Mouse (Mus musculus): ENCODE data around the gene Plrg1. TPM values are rescaled to one million over a fixed set of nuclear protein-coding genes. Genes with fewer than 3 reads are reported as not detected.
A peak's percentile ranks its signal among the peaks of the same experiment; 100 is the strongest.

The Plrg1 gene
- 141 and 149 TPM in 2 replicates for polyA plus RNA-seq (2014; fragmentation: Nextera tagmentation; extraction: Ambion mirVana)

- Histone ChIP-seq H3K4me2 (ENCODE audit: low read depth) (peak within 1 kb of the TSS; percentile 84), H3K4me1 (ENCODE audit: control insufficient read depth, insufficient read depth, low read length) (no peaks in the 10 kb centered on the region; the same call in 1 of the 2 replicates), H3K4me3 (ENCODE audit: low read depth, low read length) (peak within 1 kb of the TSS; percentile 84), H3K36me3 (ENCODE audit: control insufficient read depth, insufficient read depth, low read length) (peaks cover 10% of the 10 kb centered on the region), H3K9ac (ENCODE audit: low read length) (peak within 1 kb of the TSS; percentile 73), H3K27ac (ENCODE audit: low read depth, low read length) (no peak within 1 kb of the TSS), H3K9me3 (ENCODE audit: control insufficient read depth, low read length) (no peaks in the 10 kb centered on the region), H3K27me3 (ENCODE audit: control insufficient read depth, insufficient read depth, low read length) (no peaks in the 10 kb centered on the region)
- WGBS, result under 1% methylated on average over 61 of the region's 61 CpGs
- ATAC-seq (ENCODE audit: insufficient read depth, low FRiP score, low TSS enrichment) (peak; percentile 98), DNase-seq (ENCODE audit: low spot score) (peak; percentile 99)
These were observed at the start of gene Plrg1 for GRCm38 (mm10) chr3:83055281-83056038. Gene Plrg1, plus strand, starts transcription at chr3:83055522.

- Histone ChIP-seq H3K4me3 (ENCODE audit: low read depth, low read length) (no peak within 1 kb of the TSS), H3K4me2 (ENCODE audit: low read depth) (no peak within 1 kb of the TSS), H3K9me3 (ENCODE audit: control insufficient read depth, low read length) (no peaks in the 10 kb centered on the region), H3K27me3 (ENCODE audit: control insufficient read depth, insufficient read depth, low read length) (no peaks in the 10 kb centered on the region), H3K27ac (ENCODE audit: low read depth, low read length) (no peak within 1 kb of the TSS), H3K4me1 (ENCODE audit: control insufficient read depth, insufficient read depth, low read length) (no peaks in the 10 kb centered on the region), H3K9ac (ENCODE audit: low read length) (no peak within 1 kb of the TSS), H3K36me3 (ENCODE audit: control insufficient read depth, insufficient read depth, low read length) (no peaks in the 10 kb centered on the region)
- no peak for DNase-seq (ENCODE audit: low spot score)
- 53% methylated on average over 7 of the region's 7 CpGs for WGBS
- no peak for ATAC-seq (ENCODE audit: insufficient read depth, low FRiP score, low TSS enrichment)
These were observed 47.8 kb upstream of the Plrg1 start, which contains the start of gene Fgg for GRCm38 (mm10) chr3:83007557-83007956. Gene Fgg, plus strand, starts transcription at chr3:83007724.

- H3K4me2 ChIP-seq (ENCODE audit: low read depth), result no peak overlapping the region
- ATAC-seq (ENCODE audit: insufficient read depth, low FRiP score, low TSS enrichment), result no peak
- H3K4me1 ChIP-seq (ENCODE audit: control insufficient read depth, insufficient read depth, low read length), result no peaks in the 10 kb centered on the region
- H3K9me3 ChIP-seq (ENCODE audit: control insufficient read depth, low read length), result no peaks in the 10 kb centered on the region
- no peak overlapping the region for H3K9ac ChIP-seq (ENCODE audit: low read length)
- 83% methylated on average over 11 of the region's 11 CpGs for WGBS
- H3K27ac ChIP-seq (ENCODE audit: low read depth, low read length), result no peak overlapping the region
- H3K36me3 ChIP-seq (ENCODE audit: control insufficient read depth, insufficient read depth, low read length), result no peaks in the 10 kb centered on the region
- no peak overlapping the region for H3K4me3 ChIP-seq (ENCODE audit: low read depth, low read length)
- no peak for DNase-seq (ENCODE audit: low spot score)
- H3K27me3 ChIP-seq (ENCODE audit: control insufficient read depth, insufficient read depth, low read length), result no peaks in the 10 kb centered on the region
These were observed 45.0 kb upstream of the Plrg1 start for GRCm38 (mm10) chr3:83010291-83010690.

GRCm38 (mm10) chr3:83011136-83011535 lies 44.2 kb upstream of the Plrg1 start:
- WGBS, result 90% methylated on average over 4 of the region's 4 CpGs
- H3K27me3 ChIP-seq (ENCODE audit: control insufficient read depth, insufficient read depth, low read length), result no peaks in the 10 kb centered on the region

GRCm38 (mm10) chr3:83011565-83011964 lies 43.8 kb upstream of the Plrg1 start:
- Histone ChIP-seq H3K4me2 (ENCODE audit: low read depth) (no peak overlapping the region), H3K4me1 (ENCODE audit: control insufficient read depth, insufficient read depth, low read length) (no peaks in the 10 kb centered on the region), H3K36me3 (ENCODE audit: control insufficient read depth, insufficient read depth, low read length) (no peaks in the 10 kb centered on the region), H3K27ac (ENCODE audit: low read depth, low read length) (no peak overlapping the region), H3K27me3 (ENCODE audit: control insufficient read depth, insufficient read depth, low read length) (no peaks in the 10 kb centered on the region), H3K9me3 (ENCODE audit: control insufficient read depth, low read length) (no peaks in the 10 kb centered on the region), H3K9ac (ENCODE audit: low read length) (no peak overlapping the region), H3K4me3 (ENCODE audit: low read depth, low read length) (no peak overlapping the region)
- DNase-seq (ENCODE audit: low spot score), result no peak
- ATAC-seq (ENCODE audit: insufficient read depth, low FRiP score, low TSS enrichment), result no peak
- 80% methylated on average over 4 of the region's 4 CpGs for WGBS

More at GRCm38 (mm10) chr3:83011136-83011535, 44.2 kb upstream of the Plrg1 start:
- H3K36me3 ChIP-seq (ENCODE audit: control insufficient read depth, insufficient read depth, low read length), result no peaks in the 10 kb centered on the region
- DNase-seq (ENCODE audit: low spot score), result no peak
- H3K4me1 ChIP-seq (ENCODE audit: control insufficient read depth, insufficient read depth, low read length), result no peaks in the 10 kb centered on the region
- no peak for ATAC-seq (ENCODE audit: insufficient read depth, low FRiP score, low TSS enrichment)
- no peaks in the 10 kb centered on the region for H3K9me3 ChIP-seq (ENCODE audit: control insufficient read depth, low read length)
- no peak overlapping the region for H3K4me3 ChIP-seq (ENCODE audit: low read depth, low read length)
- H3K27ac ChIP-seq (ENCODE audit: low read depth, low read length), result no peak overlapping the region
- H3K9ac ChIP-seq (ENCODE audit: low read length), result no peak overlapping the region
- H3K4me2 ChIP-seq (ENCODE audit: low read depth), result no peak overlapping the region

- DNase-seq (ENCODE audit: low spot score) (no peak), ATAC-seq (ENCODE audit: insufficient read depth, low FRiP score, low TSS enrichment) (no peak)
- H3K36me3 ChIP-seq (ENCODE audit: control insufficient read depth, insufficient read depth, low read length), result no peaks in the 10 kb centered on the region
- no peak overlapping the region for H3K9ac ChIP-seq (ENCODE audit: low read length)
- H3K4me2 ChIP-seq (ENCODE audit: low read depth), result no peak overlapping the region
- no peaks in the 10 kb centered on the region for H3K4me1 ChIP-seq (ENCODE audit: control insufficient read depth, insufficient read depth, low read length)
- no peak overlapping the region for H3K27ac ChIP-seq (ENCODE audit: low read depth, low read length)
- H3K4me3 ChIP-seq (ENCODE audit: low read depth, low read length), result no peak overlapping the region
- H3K9me3 ChIP-seq (ENCODE audit: control insufficient read depth, low read length), result no peaks in the 10 kb centered on the region
- WGBS, result 92% methylated on average over 19 of the region's 19 CpGs
- H3K27me3 ChIP-seq (ENCODE audit: control insufficient read depth, insufficient read depth, low read length), result no peaks in the 10 kb centered on the region
These were observed 42.7 kb upstream of the Plrg1 start for GRCm38 (mm10) chr3:83012636-83013035.

GRCm38 (mm10) chr3:83013951-83014350 lies 41.4 kb upstream of the Plrg1 start:
- Histone ChIP-seq H3K4me1 (ENCODE audit: control insufficient read depth, insufficient read depth, low read length) (no peaks in the 10 kb centered on the region), H3K9me3 (ENCODE audit: control insufficient read depth, low read length) (no peaks in the 10 kb centered on the region), H3K4me2 (ENCODE audit: low read depth) (no peak overlapping the region), H3K9ac (ENCODE audit: low read length) (no peak overlapping the region), H3K4me3 (ENCODE audit: low read depth, low read length) (no peak overlapping the region), H3K27me3 (ENCODE audit: control insufficient read depth, insufficient read depth, low read length) (no peaks in the 10 kb centered on the region), H3K36me3 (ENCODE audit: control insufficient read depth, insufficient read depth, low read length) (no peaks in the 10 kb centered on the region), H3K27ac (ENCODE audit: low read depth, low read length) (no peak overlapping the region)
- ATAC-seq (ENCODE audit: insufficient read depth, low FRiP score, low TSS enrichment), result no peak
- DNase-seq (ENCODE audit: low spot score), result no peak
- 91% methylated on average over 10 of the region's 10 CpGs for WGBS

GRCm38 (mm10) chr3:83016236-83016635 lies 39.1 kb upstream of the Plrg1 start:
- H3K36me3 ChIP-seq (ENCODE audit: control insufficient read depth, insufficient read depth, low read length), result no peaks in the 10 kb centered on the region
- H3K9me3 ChIP-seq (ENCODE audit: control insufficient read depth, low read length), result no peaks in the 10 kb centered on the region
- H3K27ac ChIP-seq (ENCODE audit: low read depth, low read length), result no peak overlapping the region
- H3K4me1 ChIP-seq (ENCODE audit: control insufficient read depth, insufficient read depth, low read length), result no peaks in the 10 kb centered on the region
- H3K27me3 ChIP-seq (ENCODE audit: control insufficient read depth, insufficient read depth, low read length), result no peaks in the 10 kb centered on the region
- no peak overlapping the region for H3K4me2 ChIP-seq (ENCODE audit: low read depth)
- H3K9ac ChIP-seq (ENCODE audit: low read length), result no peak overlapping the region
- no peak overlapping the region for H3K4me3 ChIP-seq (ENCODE audit: low read depth, low read length)
- WGBS, result 80% methylated on average over 1 of the region's 1 CpGs
- ATAC-seq (ENCODE audit: insufficient read depth, low FRiP score, low TSS enrichment) (no peak), DNase-seq (ENCODE audit: low spot score) (no peak)

- Histone ChIP-seq H3K4me2 (ENCODE audit: low read depth) (no peak overlapping the region), H3K4me3 (ENCODE audit: low read depth, low read length) (no peak overlapping the region), H3K27ac (ENCODE audit: low read depth, low read length) (no peak overlapping the region), H3K36me3 (ENCODE audit: control insufficient read depth, insufficient read depth, low read length) (no peaks in the 10 kb centered on the region), H3K9me3 (ENCODE audit: control insufficient read depth, low read length) (no peaks in the 10 kb centered on the region), H3K9ac (ENCODE audit: low read length) (no peak overlapping the region), H3K4me1 (ENCODE audit: control insufficient read depth, insufficient read depth, low read length) (no peaks in the 10 kb centered on the region), H3K27me3 (ENCODE audit: control insufficient read depth, insufficient read depth, low read length) (no peaks in the 10 kb centered on the region)
- ATAC-seq (ENCODE audit: insufficient read depth, low FRiP score, low TSS enrichment) (no peak), DNase-seq (ENCODE audit: low spot score) (no peak)
- WGBS, result 77% methylated on average over 2 of the region's 2 CpGs
These were observed 34.9 kb upstream of the Plrg1 start for GRCm38 (mm10) chr3:83020387-83020786.

Data from neural tube, embryonic 11.5 days (tissue).